Mouse (Mus musculus): ENCODE results near the gene Il20rb. TPM values are rescaled to one million over a fixed set of nuclear protein-coding genes. Genes with fewer than 3 reads are reported as not detected.

Il20rb gene
- polyA plus RNA-seq, 1 experiment from 2014 or later, result 0.87 TPM

DNA sequence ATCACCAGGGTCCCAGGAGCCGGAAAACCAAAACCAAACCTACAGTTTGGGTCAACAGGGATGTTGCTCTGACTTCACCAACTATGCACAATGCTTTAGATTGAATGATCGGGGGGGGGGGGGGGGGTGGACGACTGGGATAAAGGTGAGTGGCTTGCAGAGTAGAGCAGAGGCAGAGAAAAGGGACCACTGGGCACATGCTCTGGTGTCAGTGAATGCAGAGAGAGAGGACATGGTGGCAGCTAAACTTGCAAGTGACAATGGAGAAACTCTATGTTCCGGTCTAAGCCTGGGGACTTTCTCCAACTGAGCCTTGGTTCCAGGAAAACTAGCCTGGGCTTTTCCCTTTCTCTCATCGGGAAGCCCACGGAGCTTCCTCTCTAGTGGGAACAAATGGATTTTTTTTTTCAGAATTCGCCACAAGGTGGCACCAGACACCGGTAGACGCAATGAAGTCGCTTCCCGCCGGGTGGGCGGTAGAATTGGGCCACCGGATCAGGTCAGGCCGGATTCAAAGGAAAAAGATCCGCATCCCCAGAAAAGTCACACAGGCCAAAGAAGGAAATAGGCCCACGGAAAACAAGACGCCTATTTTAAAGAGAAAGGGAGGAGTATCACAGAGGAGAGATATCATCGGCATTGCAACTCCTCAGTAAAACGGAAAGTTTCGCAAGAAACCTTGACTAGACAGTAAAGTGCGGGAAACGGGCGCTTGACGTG is 32.5 kb downstream of the Il20rb start:
- Histone ChIP-seq H3K4me1 (0 out of 2 replicates have a peak, but pooled peaks cover 10% of the 10 kb centered on the region), H3K9ac (peak overlapping the region; percentile 47; the same call in 1 of the 2 replicates), H3K27me3 (no peaks in the 10 kb centered on the region), H3K4me3 (peak overlapping the region; percentile 27), H3K27ac (no peak overlapping the region), H3K9me3 (replicated peaks) (no peaks in the 10 kb centered on the region), H3K36me3 (0 out of 2 replicates have a peak, but pooled peaks cover 5% of the 10 kb centered on the region), H3K4me2 (replicated peaks) (peak overlapping the region; percentile 56)
- peak; percentile 46 for ATAC-seq (ENCODE audit: low FRiP score)
- WGBS, result 9% methylated on average over 25 of the region's 25 CpGs

DNA sequence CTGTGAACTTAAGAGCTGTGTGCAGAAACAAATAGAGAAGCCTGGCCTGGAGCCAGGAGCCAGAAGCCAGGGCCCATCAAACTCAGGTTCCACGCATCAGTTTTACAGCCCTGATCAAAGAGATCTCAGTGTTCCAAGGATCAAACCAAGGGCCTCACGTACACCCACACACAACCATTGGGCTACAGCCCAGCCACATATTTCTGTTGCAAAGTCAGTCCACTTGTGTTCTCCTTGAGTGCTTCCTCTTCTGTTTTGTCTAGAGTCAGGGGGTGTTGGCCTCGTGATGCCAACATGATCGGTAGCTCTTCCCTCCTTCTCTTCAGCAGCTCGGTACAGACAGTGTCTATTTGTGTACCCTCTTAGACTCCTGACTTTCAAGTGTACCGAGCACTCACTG is 34.2 kb downstream of the Il20rb start:
- no peak overlapping the region for H3K4me3 ChIP-seq
- peaks cover 3% of the 10 kb centered on the region for H3K27me3 ChIP-seq
- no peak overlapping the region for H3K27ac ChIP-seq
- WGBS, result 78% methylated on average over 6 of the region's 6 CpGs
- H3K4me1 ChIP-seq, result 0 out of 2 replicates have a peak, but pooled peaks cover 10% of the 10 kb centered on the region
- H3K4me2 ChIP-seq (replicated peaks), result no peak overlapping the region
- H3K9ac ChIP-seq, result no peak overlapping the region
- ATAC-seq (ENCODE audit: low FRiP score), result no peak
- no peaks in the 10 kb centered on the region for H3K9me3 ChIP-seq (replicated peaks)
- H3K36me3 ChIP-seq, result no peaks in the 10 kb centered on the region

DNA sequence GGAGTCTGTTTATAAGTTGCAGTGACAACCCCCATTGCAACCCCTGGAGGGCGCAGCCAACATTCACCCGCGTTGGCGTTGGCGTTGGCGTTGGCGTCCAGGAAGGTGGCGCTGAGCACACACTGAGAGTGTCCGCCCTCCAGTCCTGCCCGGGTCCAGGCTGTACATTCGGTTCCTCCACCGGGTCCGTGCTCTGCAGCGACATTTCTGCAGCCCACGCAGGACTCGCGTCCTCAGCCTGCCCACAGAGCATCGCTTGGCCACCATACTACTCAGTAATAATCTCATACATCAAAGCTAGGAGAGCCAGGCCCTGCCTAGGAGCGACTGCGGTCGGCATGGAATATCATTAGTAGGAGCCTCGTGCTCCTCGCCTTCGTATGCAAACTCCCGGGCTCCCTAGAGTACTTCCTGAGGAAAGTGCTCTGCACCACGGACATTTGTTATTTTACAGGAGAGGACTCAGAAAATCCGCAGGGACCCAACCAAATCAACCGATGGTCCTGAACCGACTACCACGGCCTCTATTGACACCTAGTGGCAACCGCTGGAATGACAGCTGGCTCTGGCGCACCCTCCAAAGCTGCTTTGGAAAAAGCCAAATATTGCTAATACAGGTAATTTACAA is 40.4 kb downstream of the Il20rb start:
- WGBS, result under 1% methylated on average over 32 of the region's 32 CpGs
- Histone ChIP-seq H3K27ac (peak overlapping the region; percentile 40; the same call in 1 of the 2 replicates), H3K4me3 (peak overlapping the region; percentile 51)

DNA sequence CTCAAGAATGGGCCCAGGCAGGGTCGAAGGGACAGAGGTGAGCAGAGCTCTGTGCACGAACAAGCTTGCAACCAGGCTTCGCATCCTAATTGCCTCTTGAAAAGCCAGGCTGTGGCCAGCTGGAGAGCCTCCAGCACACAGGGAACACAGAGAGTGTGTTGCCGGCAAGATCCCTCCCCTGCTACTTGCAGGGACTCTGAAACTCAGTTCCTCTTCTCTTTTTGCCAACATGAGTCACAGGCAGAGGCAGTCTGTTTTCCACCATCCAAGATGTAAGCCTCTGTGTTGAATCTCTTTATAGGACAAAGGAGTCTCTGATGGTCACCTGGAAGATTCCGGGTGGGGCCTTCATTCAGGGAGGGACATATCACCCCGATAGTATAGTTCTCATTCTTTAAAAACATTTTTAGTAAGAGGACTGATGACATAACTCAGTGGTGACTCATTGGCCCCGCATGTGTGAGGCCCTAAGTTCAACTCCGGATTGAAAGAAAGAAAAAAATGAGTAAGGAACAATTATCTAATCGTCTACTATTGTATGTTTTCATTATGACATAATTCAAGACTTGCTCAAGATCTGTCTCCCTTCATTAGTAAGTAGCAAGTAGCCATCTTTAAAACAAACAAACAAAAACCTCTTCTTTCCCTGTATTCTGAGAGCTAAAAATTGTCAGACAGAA is 46.3 kb downstream of the Il20rb start:
- no peaks in the 10 kb centered on the region for H3K27me3 ChIP-seq
- peak overlapping the region; percentile 27 for H3K4me2 ChIP-seq (replicated peaks)
- H3K4me3 ChIP-seq, result no peak overlapping the region
- WGBS, result 54% methylated on average over 9 of the region's 9 CpGs
- peak; percentile 84 for ATAC-seq (ENCODE audit: low FRiP score)
- peaks cover 20% of the 10 kb centered on the region for H3K4me1 ChIP-seq
- peak overlapping the region; percentile 87 for H3K27ac ChIP-seq
- H3K36me3 ChIP-seq, result no peaks in the 10 kb centered on the region
- H3K9me3 ChIP-seq (replicated peaks), result no peaks in the 10 kb centered on the region
- H3K9ac ChIP-seq, result no peak overlapping the region

More for the DNA sequence above, 40.4 kb downstream of the Il20rb start:
- H3K9ac ChIP-seq, result peak overlapping the region; percentile 63
- peak; percentile 86 for ATAC-seq (ENCODE audit: low FRiP score)
- H3K36me3 ChIP-seq, result no peaks in the 10 kb centered on the region
- no peaks in the 10 kb centered on the region for H3K9me3 ChIP-seq (replicated peaks)
- H3K4me1 ChIP-seq, result no peaks in the 10 kb centered on the region
- peaks cover 4% of the 10 kb centered on the region for H3K27me3 ChIP-seq
- peak overlapping the region; percentile 78 for H3K4me2 ChIP-seq (replicated peaks)

DNA sequence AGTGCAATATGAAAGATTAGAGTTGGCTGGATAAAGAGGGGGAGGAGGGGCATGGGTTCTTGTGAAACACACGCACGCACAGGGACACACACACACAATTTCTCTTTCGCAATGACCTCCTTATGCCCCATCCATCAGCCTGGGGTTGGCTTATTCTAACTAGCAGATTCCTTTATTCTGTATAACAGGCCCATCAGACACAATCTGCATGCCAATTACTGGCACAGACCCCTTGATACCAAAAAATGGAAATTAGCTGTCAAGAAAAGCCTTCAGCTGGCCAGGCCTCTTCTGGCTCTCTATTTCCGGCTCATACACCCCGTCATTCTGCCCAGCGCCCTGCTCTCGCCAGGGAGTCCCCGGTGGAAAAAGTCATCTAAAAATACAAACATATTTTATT is 47.1 kb downstream of the Il20rb start:
- WGBS, result 37% methylated on average over 8 of the region's 8 CpGs
- Histone ChIP-seq H3K27me3 (no peaks in the 10 kb centered on the region), H3K9ac (no peak overlapping the region), H3K4me1 (peaks cover 20% of the 10 kb centered on the region), H3K4me3 (no peak overlapping the region), H3K27ac (peak overlapping the region; percentile 87), H3K4me2 (replicated peaks) (peak overlapping the region; percentile 27), H3K36me3 (no peaks in the 10 kb centered on the region), H3K9me3 (replicated peaks) (no peaks in the 10 kb centered on the region)
- ATAC-seq (ENCODE audit: low FRiP score), result peak; percentile 91

DNA sequence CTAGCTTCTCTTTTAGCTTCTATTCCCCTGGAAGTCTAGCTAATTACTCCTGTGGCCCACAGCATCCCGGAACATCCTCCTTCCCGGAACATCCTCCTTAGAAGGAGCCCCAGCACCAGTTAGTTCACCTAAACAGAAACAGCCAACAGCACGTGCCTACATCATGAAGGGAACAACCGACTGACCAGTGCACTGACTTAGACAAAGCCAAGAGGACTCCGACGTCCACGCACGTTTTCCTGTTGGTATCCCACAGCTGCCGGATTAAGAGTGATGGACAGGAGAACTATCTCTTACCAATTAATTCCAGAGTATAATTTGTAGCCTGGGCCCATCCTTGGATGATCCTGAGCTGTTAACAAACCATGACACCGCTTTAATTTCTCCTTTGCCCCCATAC is 47.6 kb downstream of the Il20rb start:
- Histone ChIP-seq H3K27ac (peak overlapping the region; percentile 87), H3K9me3 (replicated peaks) (no peaks in the 10 kb centered on the region), H3K27me3 (no peaks in the 10 kb centered on the region), H3K4me1 (peaks cover 20% of the 10 kb centered on the region), H3K4me2 (replicated peaks) (no peak overlapping the region; the same call in 1 of the 2 replicates), H3K4me3 (no peak overlapping the region), H3K36me3 (no peaks in the 10 kb centered on the region), H3K9ac (no peak overlapping the region)
- ATAC-seq (ENCODE audit: low FRiP score), result peak; percentile 47
- 61% methylated on average over 10 of the region's 10 CpGs for WGBS

DNA sequence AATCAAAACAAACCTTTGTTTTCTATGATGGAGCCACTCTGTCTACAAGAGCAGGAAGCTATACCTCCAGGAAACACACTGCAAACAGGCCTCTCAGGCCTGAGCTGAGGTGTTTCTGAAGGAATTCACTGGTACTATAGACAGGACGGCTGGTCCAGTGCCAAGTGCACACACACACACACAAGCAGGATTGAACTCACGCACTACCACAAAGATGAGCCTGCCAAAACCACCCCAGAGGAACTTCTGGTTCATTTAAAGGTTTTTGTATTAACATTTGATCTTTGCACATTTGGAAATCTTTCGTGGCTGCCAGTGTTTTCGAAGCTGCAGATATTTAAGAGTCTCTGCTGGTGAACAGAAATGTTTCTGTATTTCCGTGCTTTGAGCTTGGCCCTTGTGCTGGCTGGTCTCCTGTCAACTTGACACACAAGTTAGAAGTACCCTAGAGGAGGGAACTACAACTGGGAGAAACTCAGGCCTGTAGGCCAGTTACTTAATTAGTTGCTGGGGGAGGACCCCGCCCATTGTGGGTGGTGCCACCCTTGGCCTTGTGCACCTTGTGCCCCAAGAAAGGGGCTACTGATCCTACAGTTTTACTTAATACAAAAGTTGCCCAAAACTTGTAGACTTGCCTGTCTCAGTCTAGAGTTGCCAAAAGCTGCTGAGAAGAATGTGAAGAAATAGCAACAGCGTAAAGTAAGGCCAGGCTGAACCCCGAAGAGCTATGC is 49.6 kb downstream of the Il20rb start:
- no peak overlapping the region for H3K9ac ChIP-seq
- no peak overlapping the region for H3K4me2 ChIP-seq (replicated peaks)
- peaks cover 20% of the 10 kb centered on the region for H3K4me1 ChIP-seq
- H3K27me3 ChIP-seq, result no peaks in the 10 kb centered on the region
- no peaks in the 10 kb centered on the region for H3K36me3 ChIP-seq
- H3K27ac ChIP-seq, result no peak overlapping the region
- no peak overlapping the region for H3K4me3 ChIP-seq
- H3K9me3 ChIP-seq (replicated peaks), result no peaks in the 10 kb centered on the region
- no peak for ATAC-seq (ENCODE audit: low FRiP score)
- WGBS, result 81% methylated on average over 8 of the region's 8 CpGs

DNA sequence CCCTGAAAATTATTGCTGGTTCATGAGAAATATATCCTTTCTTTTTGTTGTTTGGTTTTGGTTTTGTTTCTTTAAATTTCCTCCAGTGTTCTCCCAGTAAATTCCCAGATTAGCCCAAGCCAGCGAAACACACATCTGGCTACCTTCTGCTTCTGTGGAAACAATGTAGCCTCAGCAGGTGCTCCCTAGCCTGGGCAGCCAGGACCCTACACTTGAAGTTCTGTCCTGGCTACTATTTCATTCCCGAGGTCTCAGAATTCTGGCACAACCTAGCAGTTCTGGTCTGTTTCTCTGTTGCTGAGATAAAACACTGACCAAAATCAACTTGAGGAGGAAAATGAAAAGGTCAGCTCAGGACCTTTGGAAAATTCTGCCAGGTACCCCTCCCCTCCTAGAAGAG is 55.2 kb downstream of the Il20rb start:
- Histone ChIP-seq H3K4me3 (no peak overlapping the region), H3K27ac (0 out of 2 replicates have a peak overlapping the region, but pooled peaks have one; percentile 17), H3K9me3 (replicated peaks) (no peaks in the 10 kb centered on the region), H3K4me1 (no peaks in the 10 kb centered on the region), H3K27me3 (no peaks in the 10 kb centered on the region), H3K4me2 (replicated peaks) (no peak overlapping the region), H3K36me3 (no peaks in the 10 kb centered on the region), H3K9ac (no peak overlapping the region)
- WGBS, result 62% methylated on average over 2 of the region's 2 CpGs
- no peak for ATAC-seq (ENCODE audit: low FRiP score)

DNA sequence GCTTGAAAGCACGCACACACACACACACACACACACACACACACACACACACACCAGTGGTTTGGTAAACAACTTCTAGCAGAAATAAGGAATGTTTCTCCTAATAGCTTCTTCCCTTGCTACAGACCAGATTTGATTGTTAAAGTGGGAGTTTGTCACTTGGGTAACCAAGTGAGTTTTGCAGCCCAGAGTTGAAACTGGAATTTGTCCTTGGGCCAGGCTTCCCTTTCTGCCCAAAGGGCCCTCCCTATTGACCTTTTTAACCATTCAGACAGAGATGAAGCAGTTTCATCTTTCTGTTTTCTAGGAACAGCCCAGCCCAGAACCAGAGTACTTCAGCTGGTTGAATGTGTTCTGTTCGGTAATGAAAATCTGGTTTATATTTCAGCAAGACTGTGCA is 55.7 kb downstream of the Il20rb start:
- 72% methylated on average over 2 of the region's 2 CpGs for WGBS
- ATAC-seq (ENCODE audit: low FRiP score), result no peak
- H3K36me3 ChIP-seq, result no peaks in the 10 kb centered on the region
- H3K4me2 ChIP-seq (replicated peaks), result no peak overlapping the region
- no peaks in the 10 kb centered on the region for H3K27me3 ChIP-seq
- H3K9me3 ChIP-seq (replicated peaks), result no peaks in the 10 kb centered on the region
- H3K4me3 ChIP-seq, result no peak overlapping the region
- H3K4me1 ChIP-seq, result no peaks in the 10 kb centered on the region
- no peak overlapping the region for H3K9ac ChIP-seq
- H3K27ac ChIP-seq, result no peak overlapping the region

DNA sequence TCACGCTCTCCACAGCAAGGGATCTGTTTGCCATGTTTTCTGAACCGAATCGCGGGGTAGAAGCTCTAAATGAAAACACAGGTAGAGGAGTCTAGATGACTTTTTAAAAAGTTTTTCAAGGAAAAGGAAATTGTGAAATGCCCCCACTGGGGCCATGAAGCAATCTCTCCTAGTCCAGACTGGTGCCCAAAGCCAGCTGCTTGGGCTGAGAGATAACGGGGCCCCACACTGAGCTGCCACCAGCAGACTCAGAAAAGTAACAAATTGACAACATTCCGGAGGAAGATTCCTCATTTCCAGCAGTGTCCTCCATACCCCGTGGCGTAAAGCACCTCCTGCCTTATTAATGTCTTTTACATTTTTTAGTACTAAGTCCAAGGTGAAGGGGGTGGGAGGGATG is 66.9 kb downstream of the Il20rb start:
- Histone ChIP-seq H3K4me3 (no peak overlapping the region), H3K9me3 (replicated peaks) (no peaks in the 10 kb centered on the region), H3K9ac (no peak overlapping the region), H3K27ac (no peak overlapping the region), H3K4me1 (peaks cover 18% of the 10 kb centered on the region), H3K27me3 (no peaks in the 10 kb centered on the region), H3K4me2 (replicated peaks) (no peak overlapping the region), H3K36me3 (no peaks in the 10 kb centered on the region)
- WGBS, result 80% methylated on average over 8 of the region's 8 CpGs
- no peak for ATAC-seq (ENCODE audit: low FRiP score)

DNA sequence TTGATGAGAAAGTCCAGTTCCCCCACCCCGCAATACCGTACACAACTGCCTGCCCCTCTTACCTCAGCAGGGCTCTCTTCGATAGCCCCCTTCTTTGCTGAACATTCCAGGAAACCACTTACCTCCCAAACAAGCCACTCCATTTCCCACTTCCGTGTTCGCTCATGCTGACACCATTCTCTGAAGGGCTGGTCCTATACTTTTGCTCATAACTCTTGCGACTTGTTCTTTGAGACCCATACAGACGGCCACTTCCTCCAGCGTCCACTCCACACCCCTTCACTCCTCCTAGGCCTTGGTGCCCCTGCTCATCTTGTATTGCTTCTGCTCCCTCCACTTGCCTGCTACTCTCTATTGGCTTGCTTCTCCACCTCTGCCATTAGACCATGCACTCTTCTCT is 67.5 kb downstream of the Il20rb start:
- H3K36me3 ChIP-seq, result no peaks in the 10 kb centered on the region
- H3K4me3 ChIP-seq, result no peak overlapping the region
- 79% methylated on average over 8 of the region's 8 CpGs for whole genome bisulfite sequencing

DNA sequence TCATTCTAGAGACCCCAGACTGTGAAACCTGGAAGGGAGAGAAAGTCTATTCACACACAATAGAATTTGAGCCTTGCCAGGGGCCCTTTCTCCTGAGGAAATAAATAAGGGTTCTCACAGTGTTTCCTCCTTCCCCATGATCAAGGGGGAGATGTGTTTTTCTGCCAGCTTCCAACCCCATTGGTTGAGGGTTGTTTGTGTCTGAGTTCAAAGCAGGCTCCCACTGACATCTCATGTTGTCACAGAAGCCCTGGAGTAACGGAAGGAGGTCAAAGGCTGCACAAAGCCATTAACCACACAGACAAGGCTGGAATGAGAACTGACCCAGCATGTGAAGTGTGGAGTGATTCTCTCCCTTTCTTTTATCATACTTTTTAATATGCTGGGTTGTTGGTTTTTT is 69.8 kb downstream of the Il20rb start:
- no peaks in the 10 kb centered on the region for H3K9me3 ChIP-seq (replicated peaks)
- H3K27ac ChIP-seq, result no peak overlapping the region
- H3K4me3 ChIP-seq, result no peak overlapping the region
- no peak for ATAC-seq (ENCODE audit: low FRiP score)
- H3K27me3 ChIP-seq, result no peaks in the 10 kb centered on the region
- H3K36me3 ChIP-seq, result no peaks in the 10 kb centered on the region
- H3K4me1 ChIP-seq, result peaks cover 25% of the 10 kb centered on the region
- no peak overlapping the region for H3K4me2 ChIP-seq (replicated peaks)
- WGBS, result 7% methylated on average over 1 of the region's 1 CpGs
- no peak overlapping the region for H3K9ac ChIP-seq

More for the DNA sequence above, 67.5 kb downstream of the Il20rb start:
- Histone ChIP-seq H3K9me3 (replicated peaks) (no peaks in the 10 kb centered on the region), H3K9ac (no peak overlapping the region), H3K27ac (no peak overlapping the region), H3K27me3 (no peaks in the 10 kb centered on the region), H3K4me2 (replicated peaks) (no peak overlapping the region), H3K4me1 (peaks cover 18% of the 10 kb centered on the region)
- ATAC-seq (ENCODE audit: low FRiP score), result no peak

Data from hindbrain, embryonic 12.5 days (tissue).